Mouse (Mus musculus): ENCODE data around the gene Olfr125. TPM values are rescaled to one million over a fixed set of nuclear protein-coding genes. Genes with fewer than 3 reads are reported as not detected.

Gene Olfr125
- total RNA-seq (2015; ENCODE audit: low replicate concordance) = not detected in 2 replicates
- total RNA-seq (2017; ENCODE audit: low replicate concordance) = not detected in 2 replicates

GRCm38 (mm10) chr17:37832649-37833048 is at the start of gene Olfr125:
Gene Olfr125 (plus strand): TSS chr17:37832949.
- ATAC-seq (replicated peaks; ENCODE audit: low FRiP score, poor library complexity, severe bottlenecking) = no peak

- ATAC-seq (replicated peaks; ENCODE audit: low FRiP score, poor library complexity, severe bottlenecking) = no peak
Observed at GRCm38 (mm10) chr17:37793229-37793628, 39.5 kb upstream of the Olfr125 start, which contains the start of gene Olfr123. Gene Olfr123 (plus strand): TSS chr17:37793529.

GRCm38 (mm10) chr17:37799588-37799987 is 33.2 kb upstream of the Olfr125 start, which contains the start of gene Olfr124:
Gene Olfr124 (plus strand): TSS chr17:37799888.
- no peak for ATAC-seq (replicated peaks; ENCODE audit: low FRiP score, poor library complexity, severe bottlenecking)

- ATAC-seq (replicated peaks; ENCODE audit: low FRiP score, poor library complexity, severe bottlenecking) = no peak
Observed at GRCm38 (mm10) chr17:37847183-37847582, 14.4 kb downstream of the Olfr125 start, which contains the start of gene Olfr126. Gene Olfr126 (plus strand): TSS chr17:37847483.

GRCm38 (mm10) chr17:37863901-37864300 is 31.2 kb downstream of the Olfr125 start:
- no peak for ATAC-seq (replicated peaks; ENCODE audit: low FRiP score, poor library complexity, severe bottlenecking)

GRCm38 (mm10) chr17:37869676-37870205 is 37.0 kb downstream of the Olfr125 start:
- ATAC-seq (replicated peaks; ENCODE audit: low FRiP score, poor library complexity, severe bottlenecking) = no peak

GRCm38 (mm10) chr17:37873830-37874229 is 41.1 kb downstream of the Olfr125 start:
- no peak for ATAC-seq (replicated peaks; ENCODE audit: low FRiP score, poor library complexity, severe bottlenecking)

Other genes starting within 250 kb of the Olfr125 start
- gene Olfr114, start 240.2 kb upstream of the Olfr125 start, total RNA-seq (2015; ENCODE audit: low replicate concordance) = not detected in 2 replicates
- not detected in 2 replicates for gene Olfr114, start 240.2 kb upstream of the Olfr125 start, total RNA-seq (2017; ENCODE audit: low replicate concordance)
- not detected in 2 replicates for gene Olfr115, start 205.8 kb upstream of the Olfr125 start, total RNA-seq (2015; ENCODE audit: low replicate concordance)
- gene Olfr115, start 205.8 kb upstream of the Olfr125 start, total RNA-seq (2017; ENCODE audit: low replicate concordance) = not detected in 2 replicates
- not detected in 2 replicates for gene Olfr116, start 205.8 kb upstream of the Olfr125 start, total RNA-seq (2015; ENCODE audit: low replicate concordance)
- gene Olfr116, start 205.8 kb upstream of the Olfr125 start, total RNA-seq (2017; ENCODE audit: low replicate concordance) = not detected in 2 replicates
- gene Olfr117, start 169.2 kb upstream of the Olfr125 start, total RNA-seq (2015; ENCODE audit: low replicate concordance) = not detected in 2 replicates
- gene Olfr117, start 169.2 kb upstream of the Olfr125 start, total RNA-seq (2017; ENCODE audit: low replicate concordance) = not detected in 2 replicates
- not detected in 2 replicates for gene Olfr118, start 166.0 kb upstream of the Olfr125 start, total RNA-seq (2015; ENCODE audit: low replicate concordance)
- gene Olfr118, start 166.0 kb upstream of the Olfr125 start, total RNA-seq (2017; ENCODE audit: low replicate concordance) = not detected in 2 replicates
- gene Olfr119, start 136.4 kb upstream of the Olfr125 start, total RNA-seq (2015; ENCODE audit: low replicate concordance) = not detected in 2 replicates
- not detected in 2 replicates for gene Olfr119, start 136.4 kb upstream of the Olfr125 start, total RNA-seq (2017; ENCODE audit: low replicate concordance)
- gene Olfr120, start 111.1 kb upstream of the Olfr125 start, total RNA-seq (2015; ENCODE audit: low replicate concordance) = not detected in 2 replicates
- not detected in 2 replicates for gene Olfr120, start 111.1 kb upstream of the Olfr125 start, total RNA-seq (2017; ENCODE audit: low replicate concordance)
- gene Olfr121, start 84.1 kb upstream of the Olfr125 start, total RNA-seq (2015; ENCODE audit: low replicate concordance) = not detected in 2 replicates
- gene Olfr121, start 84.1 kb upstream of the Olfr125 start, total RNA-seq (2017; ENCODE audit: low replicate concordance) = not detected in 2 replicates
- not detected in 2 replicates for gene Olfr122, start 64.3 kb upstream of the Olfr125 start, total RNA-seq (2015; ENCODE audit: low replicate concordance)
- not detected in 2 replicates for gene Olfr122, start 64.3 kb upstream of the Olfr125 start, total RNA-seq (2017; ENCODE audit: low replicate concordance)
- not detected in 2 replicates for gene Olfr123, start 39.4 kb upstream of the Olfr125 start, total RNA-seq (2015; ENCODE audit: low replicate concordance)
- gene Olfr123, start 39.4 kb upstream of the Olfr125 start, total RNA-seq (2017; ENCODE audit: low replicate concordance) = not detected in 2 replicates
- not detected in 2 replicates for gene Olfr124, start 33.1 kb upstream of the Olfr125 start, total RNA-seq (2015; ENCODE audit: low replicate concordance)
- gene Olfr124, start 33.1 kb upstream of the Olfr125 start, total RNA-seq (2017; ENCODE audit: low replicate concordance) = not detected in 2 replicates
- not detected in 2 replicates for gene Olfr126, start 14.5 kb downstream of the Olfr125 start, total RNA-seq (2015; ENCODE audit: low replicate concordance)
- not detected in 2 replicates for gene Olfr126, start 14.5 kb downstream of the Olfr125 start, total RNA-seq (2017; ENCODE audit: low replicate concordance)
- gene Olfr127, start 67.5 kb downstream of the Olfr125 start, total RNA-seq (2015; ENCODE audit: low replicate concordance) = not detected in 2 replicates
- 0.14 TPM in 1 of 2 replicates, not detected in the other for gene Olfr127, start 67.5 kb downstream of the Olfr125 start, total RNA-seq (2017; ENCODE audit: low replicate concordance)
- gene Olfr128, start 87.6 kb downstream of the Olfr125 start, total RNA-seq (2015; ENCODE audit: low replicate concordance) = not detected in 2 replicates
- not detected in 2 replicates for gene Olfr128, start 87.6 kb downstream of the Olfr125 start, total RNA-seq (2017; ENCODE audit: low replicate concordance)
- not detected in 2 replicates for gene Olfr761, start 120.1 kb downstream of the Olfr125 start, total RNA-seq (2015; ENCODE audit: low replicate concordance)
- not detected in 2 replicates for gene Olfr761, start 120.1 kb downstream of the Olfr125 start, total RNA-seq (2017; ENCODE audit: low replicate concordance)
- not detected in 2 replicates for gene Olfr129, start 227.1 kb downstream of the Olfr125 start, total RNA-seq (2015; ENCODE audit: low replicate concordance)
- gene Olfr129, start 227.1 kb downstream of the Olfr125 start, total RNA-seq (2017; ENCODE audit: low replicate concordance) = not detected in 2 replicates
- gene Olfr130, start 231.0 kb downstream of the Olfr125 start, total RNA-seq (2015; ENCODE audit: low replicate concordance) = not detected in 2 replicates
- not detected in 2 replicates for gene Olfr130, start 231.0 kb downstream of the Olfr125 start, total RNA-seq (2017; ENCODE audit: low replicate concordance)

Data from erythroblast, adult 5-6 weeks (primary cell).